Mouse (Mus musculus) ES-E14 (cell line): ENCODE measurements around the gene Gpr179.

Source experiments
- CHD2 ChIP-seq: IDR thresholded peaks from 2 replicates; pipeline ENCODE4 v1.6.1; 2014; ENCODE audit warnings: mild to moderate bottlenecking, low read depth, low read length, inconsistent platforms
- HCFC1 ChIP-seq: IDR thresholded peaks from 2 replicates; pipeline ENCODE4 v1.6.1; 2012; ENCODE audit warnings: low read length, inconsistent platforms, borderline replicate concordance; ENCODE audit not compliant: insufficient read depth
- MAFK ChIP-seq: IDR thresholded peaks from 2 replicates; pipeline ENCODE4 v1.6.1; 2014; ENCODE audit warnings: mild to moderate bottlenecking, low read depth, low read length, inconsistent platforms; ENCODE audit not compliant: insufficient read depth

DNA sequence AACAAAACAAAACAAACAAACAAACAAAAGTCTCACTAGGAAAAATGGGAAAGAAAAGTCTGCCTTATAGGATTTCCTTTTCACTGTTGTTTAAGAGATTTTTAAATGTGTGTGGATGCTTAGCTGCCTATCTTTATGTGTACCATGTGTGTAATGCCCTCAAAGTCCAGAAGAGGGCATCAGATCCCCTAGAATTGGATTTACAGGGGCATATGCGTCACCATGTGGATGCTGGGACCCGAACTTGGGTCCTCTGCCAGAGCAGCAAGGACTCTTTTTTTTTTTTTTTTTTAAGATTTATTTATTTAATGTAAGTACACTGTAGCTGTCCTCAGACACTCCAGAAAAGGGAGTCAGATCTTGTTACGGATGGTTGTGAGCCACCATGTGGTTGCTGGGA, 37.8 kb downstream of the Gpr179 start:
- TF ChIP-seq HCFC1 (no peak), CHD2 (no peak), MAFK (no peak)
